Mouse (Mus musculus) CD4-positive helper T cell, adult 2 months (primary cell): Measurements from ENCODE around the gene 1700025G04Rik.

Source experiments
- DNase-seq: peaks from one replicate; pipeline ENCODE4 v3.0.0-alpha.2; 2012; ENCODE audit warnings: low read depth, missing footprints, low spot score

Gene 1700025G04Rik

GRCm38 (mm10) chr1:152090018-152090553 lies at the start of gene 1700025G04Rik:
Gene 1700025G04Rik (minus strand): TSS chr1:152090125.
- peak; percentile 87 for DNase-seq

GRCm38 (mm10) chr1:152139496-152139895 lies 49.6 kb upstream of the 1700025G04Rik start:
- no peak for DNase-seq

- no peak for DNase-seq
These were observed 40.3 kb upstream of the 1700025G04Rik start for GRCm38 (mm10) chr1:152130029-152130727.

GRCm38 (mm10) chr1:152125451-152125850 lies 35.5 kb upstream of the 1700025G04Rik start:
- DNase-seq: no peak

GRCm38 (mm10) chr1:152110123-152110522 lies 20.2 kb upstream of the 1700025G04Rik start:
- DNase-seq: no peak

GRCm38 (mm10) chr1:152106136-152106535 lies 16.2 kb upstream of the 1700025G04Rik start:
- DNase-seq: no peak

GRCm38 (mm10) chr1:152105246-152105645 lies 15.3 kb upstream of the 1700025G04Rik start:
- DNase-seq: no peak

GRCm38 (mm10) chr1:152101746-152102145 lies 11.8 kb upstream of the 1700025G04Rik start:
- DNase-seq: no peak

- no peak for DNase-seq
These were observed 6.1 kb upstream of the 1700025G04Rik start for GRCm38 (mm10) chr1:152096045-152096444.

- DNase-seq: no peak
These were observed 930 bp upstream of the 1700025G04Rik start for GRCm38 (mm10) chr1:152090564-152091545.

GRCm38 (mm10) chr1:152089526-152089925 lies 399 bp downstream of the 1700025G04Rik start:
- peak; percentile 66 for DNase-seq

GRCm38 (mm10) chr1:152088791-152089401 lies 1.0 kb downstream of the 1700025G04Rik start:
- DNase-seq: peak; percentile 41

GRCm38 (mm10) chr1:152088030-152088429 lies 1.9 kb downstream of the 1700025G04Rik start:
- DNase-seq: no peak

- DNase-seq: no peak
These were observed 3.0 kb downstream of the 1700025G04Rik start for GRCm38 (mm10) chr1:152086951-152087350.

GRCm38 (mm10) chr1:152085561-152085960 lies 4.4 kb downstream of the 1700025G04Rik start:
- DNase-seq: no peak

- peak; percentile 84 for DNase-seq
These were observed 5.1 kb downstream of the 1700025G04Rik start for GRCm38 (mm10) chr1:152084638-152085345.

- DNase-seq: no peak
These were observed 7.8 kb downstream of the 1700025G04Rik start for GRCm38 (mm10) chr1:152081954-152082711.

- DNase-seq: no peak
These were observed 8.8 kb downstream of the 1700025G04Rik start for GRCm38 (mm10) chr1:152081121-152081520.

GRCm38 (mm10) chr1:152080244-152080643 lies 9.7 kb downstream of the 1700025G04Rik start:
- no peak for DNase-seq

- DNase-seq: no peak
These were observed 12.7 kb downstream of the 1700025G04Rik start for GRCm38 (mm10) chr1:152077171-152077715.
